ENCODE assay signal across 9 mouse cellular contexts in the genomic region with DNA sequence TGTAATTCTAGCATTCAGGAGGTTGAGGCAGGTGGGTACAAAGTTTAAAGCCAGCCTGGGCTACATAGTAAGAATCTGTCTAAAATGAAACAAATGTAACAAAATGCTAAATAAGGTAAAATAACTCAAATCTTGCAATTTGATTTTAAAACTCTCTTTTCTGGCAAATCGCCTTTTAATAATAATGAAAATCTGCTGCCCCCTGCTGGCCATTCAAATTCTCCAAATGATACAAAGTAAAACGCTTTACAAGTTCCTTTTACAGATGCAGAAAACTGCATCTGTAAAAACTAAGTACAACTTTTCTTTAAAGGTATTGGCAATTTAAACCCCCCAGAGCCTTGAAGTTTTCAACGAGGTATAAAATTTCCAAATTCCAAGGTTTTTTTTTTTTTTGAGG.
DNase-seq lines count a peak whose midpoint lies in the region; ATAC-seq and TF ChIP-seq lines count a peak whose summit lies in the region.
"Had no signal": no experiment of that assay in that cellular context is flagged by ENCODE, and none has a peak within 500 bp of the region (broad histone marks: within the 10 kb centered on the region; RNA-seq: fewer than 3 reads in every experiment).

No protein-coding gene starts in this region.

- H3K4me3 ChIP-seq in heart, postnatal 0 days (ENCODE audit: low read depth, low read length): no peak overlapping the region
- no peak overlapping the region for H3K4me3 ChIP-seq in heart, embryonic 11.5 days (ENCODE audit: low read depth, low read length)
- H3K4me3 ChIP-seq: heart, embryonic 15.5 days had no signal

- no peak for TF ChIP-seq EP300 in heart, postnatal 0 days (IDR thresholded peaks at IDR 0.05; ENCODE audit: low read depth)

- no peak overlapping the region for H3K4me2 ChIP-seq in heart, postnatal 0 days (ENCODE audit: low read depth, low read length)
- H3K4me2 ChIP-seq in heart, embryonic 11.5 days: no peak overlapping the region
- H3K4me2 ChIP-seq: heart, embryonic 15.5 days had no signal

- 44% methylated on average over 3 of the region's 3 CpGs for WGBS in heart, postnatal 0 days
- WGBS in heart, embryonic 11.5 days (ENCODE audit: insufficient replicate concordance): 61% methylated on average over 3 of the region's 3 CpGs

- no peak overlapping the region for H3K9ac ChIP-seq in heart, postnatal 0 days (replicated peaks; ENCODE audit: low read depth, low read length)
- no peak overlapping the region for H3K9ac ChIP-seq in heart, embryonic 11.5 days (ENCODE audit: low read depth, low read length)
- H3K9ac ChIP-seq: heart, embryonic 15.5 days had no signal

- peaks cover 58% of the 10 kb centered on the region for H3K36me3 ChIP-seq in heart, postnatal 0 days (replicated peaks; ENCODE audit: control insufficient read depth, insufficient read depth, low read length)
- H3K36me3 ChIP-seq in heart, embryonic 11.5 days (ENCODE audit: control insufficient read depth, insufficient read depth, low read length): peaks cover 9% of the 10 kb centered on the region

- no peak for DNase-seq in heart, postnatal 0 days (ENCODE audit: low spot score)
- peak; percentile 15 for DNase-seq in right cerebral cortex, adult 18-20 months
- no peak for DNase-seq in right cerebral cortex, postnatal 36 days (ENCODE audit: low spot score in 2 of 2)
- peak; percentile 23 to 52 for DNase-seq in adrenal gland, postnatal 36 days
- no peak for DNase-seq in urinary bladder, adult 18-20 months (ENCODE audit: low spot score in 2 of 2)

- no peaks in the 10 kb centered on the region for H3K9me3 ChIP-seq in heart, postnatal 0 days (replicated peaks; ENCODE audit: control insufficient read depth, low read length)
- H3K9me3 ChIP-seq in heart, embryonic 11.5 days (replicated peaks; ENCODE audit: control insufficient read depth, low read length): no peaks in the 10 kb centered on the region
- H3K9me3 ChIP-seq: heart, embryonic 15.5 days had no signal

- no peaks in the 10 kb centered on the region for H3K4me1 ChIP-seq in heart, postnatal 0 days (ENCODE audit: control insufficient read depth, insufficient read depth)
- no peaks in the 10 kb centered on the region for H3K4me1 ChIP-seq in heart, embryonic 11.5 days (ENCODE audit: control insufficient read depth, insufficient read depth, low read length)
- H3K4me1 ChIP-seq: heart, embryonic 15.5 days had no signal

- H3K27me3 ChIP-seq in heart, postnatal 0 days (ENCODE audit: control insufficient read depth, insufficient read depth, low read length): no peaks in the 10 kb centered on the region
- H3K27me3 ChIP-seq in heart, embryonic 11.5 days (ENCODE audit: control insufficient read depth, insufficient read depth, low read length): no peaks in the 10 kb centered on the region
- H3K27me3 ChIP-seq: heart, embryonic 15.5 days had no signal

- H3K27ac ChIP-seq in heart, postnatal 0 days (ENCODE audit: low read depth): no peak overlapping the region
- no peak overlapping the region for H3K27ac ChIP-seq in heart, embryonic 11.5 days (ENCODE audit: low read depth, low read length)
- H3K27ac ChIP-seq: heart, embryonic 15.5 days had no signal

- no peak for ATAC-seq in heart, postnatal 0 days (ENCODE audit: insufficient read depth, low read depth)
- ATAC-seq in heart, embryonic 11.5 days (replicated peaks; ENCODE audit: insufficient number of reproducible peaks, low FRiP score, low TSS enrichment): no peak
- peak; percentile 35 for ATAC-seq in inflammation-experienced regulatory T-cells, adult 6 months
- ATAC-seq in megakaryocyte progenitor cell, adult 5-6 weeks (replicated peaks; ENCODE audit: poor library complexity): peak; percentile 54

- TF ChIP-seq CTCF in heart, postnatal 0 days (IDR thresholded peaks at IDR 0.05; ENCODE audit: low read depth): peak; percentile 51

Comparison
In these comparisons a context has a peak if more than half of its experiments do, and no peak if none do; other contexts are left out.
1. DNase-seq: peak in right cerebral cortex, adult 18-20 months (single experiment) and adrenal gland, postnatal 36 days (2 of 2); none in heart, postnatal 0 days (single experiment), right cerebral cortex, postnatal 36 days (0 of 2) and urinary bladder, adult 18-20 months (0 of 2).
2. ATAC-seq: peak in inflammation-experienced regulatory T-cells, adult 6 months (single experiment) and megakaryocyte progenitor cell, adult 5-6 weeks (single experiment); none in heart, postnatal 0 days (single experiment) and heart, embryonic 11.5 days (single experiment).